Mouse (Mus musculus) heart, postnatal 0 days (tissue): ENCODE data around the gene Nrarp.

Experiments
- CTCF ChIP-seq: IDR thresholded peaks from 2 replicates; pipeline ENCODE4 v1.5.1; 2016; ENCODE audit warnings: antibody characterized with exemption, control low read depth, low read depth
- EP300 ChIP-seq: IDR thresholded peaks from 2 replicates; pipeline ENCODE4 v1.6.1; 2016; ENCODE audit warnings: antibody characterized with exemption, low read depth

DNA sequence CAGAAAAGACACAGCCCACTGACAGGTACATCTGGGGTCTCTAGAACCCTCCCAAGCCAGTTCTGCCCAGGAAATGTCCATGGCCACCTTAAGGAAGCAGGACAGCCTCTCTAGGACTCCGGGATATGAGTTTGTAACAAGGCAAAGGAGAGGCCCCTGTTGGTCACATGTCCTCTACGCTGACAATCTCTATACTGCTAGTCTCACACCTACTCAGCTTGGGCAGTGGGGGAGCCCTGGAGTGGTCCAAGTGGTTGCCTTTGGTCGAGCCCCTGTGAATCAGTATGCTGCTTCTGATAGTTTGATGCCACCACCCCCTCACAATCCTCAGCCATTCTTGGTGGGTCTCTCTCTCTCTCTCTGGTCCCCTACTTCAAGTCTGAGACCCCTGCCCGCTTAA lies 13.1 kb upstream of the Nrarp start:
- TF ChIP-seq CTCF (no peak), EP300 (no peak)
